Mouse (Mus musculus): ENCODE measurements around the gene Prkaca. TPM values are rescaled to one million over a fixed set of nuclear protein-coding genes. Genes with fewer than 3 reads are reported as not detected.
A peak's percentile ranks its signal among the peaks of the same experiment; 100 is the strongest.

Gene Prkaca
- polyA plus RNA-seq, 1 experiment from 2014 or later, result 143 TPM

GRCm38 (mm10) chr8:83973161-83974031 is 603 bp downstream of the Prkaca start:
- peak; percentile 0 for ATAC-seq (ENCODE audit: low FRiP score, low TSS enrichment)
- H3K27me3 ChIP-seq (ENCODE audit: insufficient read depth, low read length), result no peaks in the 10 kb centered on the region
- H3K9ac ChIP-seq (replicated peaks; ENCODE audit: low read length), result peak overlapping the region; percentile 90
- peak overlapping the region; percentile 93 for H3K4me3 ChIP-seq (ENCODE audit: low read length)
- 2% methylated on average over 32 of the region's 37 CpGs for WGBS
- peak overlapping the region; percentile 87 for H3K4me2 ChIP-seq (replicated peaks; ENCODE audit: low read depth, low read length)
- peaks cover 31% of the 10 kb centered on the region for H3K4me1 ChIP-seq (ENCODE audit: insufficient read depth, low read length)
- H3K36me3 ChIP-seq (ENCODE audit: insufficient read depth, low read length), result peaks cover 9% of the 10 kb centered on the region; the same call in 1 of the 2 replicates
- H3K9me3 ChIP-seq (ENCODE audit: low read length), result no peaks in the 10 kb centered on the region
- H3K27ac ChIP-seq (ENCODE audit: low read length), result peak overlapping the region; percentile 56

DNA sequence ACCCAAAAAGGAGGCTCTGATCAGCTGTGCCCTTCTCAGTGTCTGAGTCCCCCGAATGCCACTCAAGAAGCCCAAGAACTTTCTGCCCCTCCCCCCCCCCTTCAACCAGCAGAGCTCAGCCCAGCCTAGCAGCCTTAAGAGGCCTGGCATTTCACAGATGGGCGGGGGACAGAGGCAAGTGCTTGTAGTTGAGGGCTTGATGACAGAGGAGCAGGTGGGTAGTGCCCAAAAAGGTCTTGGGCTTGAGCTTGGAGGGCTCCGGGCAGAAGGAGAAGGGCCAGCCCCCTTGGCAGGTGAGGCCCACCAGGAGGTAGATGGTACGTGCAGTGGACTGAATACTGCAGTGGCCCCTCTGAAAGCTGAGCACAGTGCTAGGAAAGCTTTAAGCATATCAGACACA is 1.7 kb downstream of the Prkaca start:
- H3K36me3 ChIP-seq (ENCODE audit: insufficient read depth, low read length), result peaks cover 4% of the 10 kb centered on the region; the same call in 1 of the 2 replicates
- peaks cover 31% of the 10 kb centered on the region for H3K4me1 ChIP-seq (ENCODE audit: insufficient read depth, low read length)
- no peak for ATAC-seq (ENCODE audit: low FRiP score, low TSS enrichment)
- H3K4me3 ChIP-seq (ENCODE audit: low read length), result no peak overlapping the region
- no peak overlapping the region; the same call in 1 of the 2 replicates for H3K9ac ChIP-seq (replicated peaks; ENCODE audit: low read length)
- no peak overlapping the region for H3K27ac ChIP-seq (ENCODE audit: low read length)
- H3K4me2 ChIP-seq (replicated peaks; ENCODE audit: low read depth, low read length), result peak overlapping the region; percentile 87
- H3K27me3 ChIP-seq (ENCODE audit: insufficient read depth, low read length), result no peaks in the 10 kb centered on the region
- 83% methylated on average over 4 of the region's 4 CpGs for WGBS
- H3K9me3 ChIP-seq (ENCODE audit: low read length), result no peaks in the 10 kb centered on the region

DNA sequence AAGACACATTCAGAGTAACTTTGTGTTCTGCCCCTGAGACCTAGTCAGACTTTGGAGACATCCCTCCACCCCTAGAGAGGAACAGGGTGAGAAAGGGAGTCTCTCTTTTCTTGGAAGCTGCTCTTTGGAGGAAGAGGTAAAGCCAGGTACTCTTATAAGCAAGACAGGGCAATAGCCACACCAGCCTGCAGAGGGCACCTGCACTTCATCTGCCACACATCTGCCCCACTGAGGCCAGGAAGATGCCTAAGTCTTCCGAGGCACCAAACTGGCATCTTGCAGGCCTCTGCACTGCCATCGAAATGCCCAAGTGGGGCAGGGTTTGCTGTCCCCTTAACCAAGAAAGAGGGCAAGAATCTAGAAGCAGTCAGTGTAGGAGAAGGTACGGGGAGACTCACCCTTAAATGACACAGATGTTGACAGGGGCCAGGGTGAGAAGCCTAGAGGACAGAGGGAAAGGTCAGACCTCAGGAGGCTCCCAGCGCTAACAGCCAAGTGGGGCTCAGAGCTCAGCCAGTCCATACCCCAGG is 3.4 kb downstream of the Prkaca start:
- no peak for ATAC-seq (ENCODE audit: low FRiP score, low TSS enrichment)
- no peak overlapping the region for H3K4me3 ChIP-seq (ENCODE audit: low read length)
- H3K27me3 ChIP-seq (ENCODE audit: insufficient read depth, low read length), result no peaks in the 10 kb centered on the region
- H3K27ac ChIP-seq (ENCODE audit: low read length), result no peak overlapping the region
- H3K36me3 ChIP-seq (ENCODE audit: insufficient read depth, low read length), result peaks cover 6% of the 10 kb centered on the region
- no peak overlapping the region for H3K4me2 ChIP-seq (replicated peaks; ENCODE audit: low read depth, low read length)
- no peaks in the 10 kb centered on the region for H3K9me3 ChIP-seq (ENCODE audit: low read length)
- 73% methylated on average over 4 of the region's 4 CpGs for WGBS
- H3K9ac ChIP-seq (replicated peaks; ENCODE audit: low read length), result 0 out of 2 replicates have a peak overlapping the region, but pooled peaks have one; percentile 12
- peaks cover 31% of the 10 kb centered on the region for H3K4me1 ChIP-seq (ENCODE audit: insufficient read depth, low read length)

DNA sequence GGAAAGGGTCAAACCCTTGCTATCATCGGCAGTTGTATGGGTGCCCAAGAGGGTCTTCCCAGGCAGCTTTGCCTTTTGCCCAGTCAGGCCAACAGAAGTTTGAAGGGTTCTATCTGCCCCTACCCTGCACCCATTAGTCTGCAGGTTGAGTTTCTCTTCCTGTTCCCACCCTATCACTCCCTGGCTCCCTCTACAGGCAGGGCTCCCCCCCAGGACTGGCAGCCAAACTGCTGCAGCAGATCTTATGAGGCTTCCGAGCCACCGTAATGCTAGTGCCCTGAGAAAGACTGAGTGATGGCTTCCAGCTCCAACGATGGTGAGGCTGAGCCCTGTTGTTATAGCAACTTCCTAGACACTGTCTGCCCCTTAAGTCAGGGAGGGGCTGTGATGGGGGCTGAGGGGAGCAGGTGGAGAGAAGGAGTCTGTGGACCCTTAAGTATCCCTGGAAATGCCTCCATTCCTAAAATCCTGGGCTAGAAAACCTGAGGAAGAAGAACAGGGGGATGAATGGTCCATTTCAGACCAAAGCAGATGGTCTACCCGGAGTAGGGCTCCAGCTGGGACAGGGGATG is 4.1 kb downstream of the Prkaca start:
- Histone ChIP-seq H3K4me1 (ENCODE audit: insufficient read depth, low read length) (peaks cover 28% of the 10 kb centered on the region), H3K27me3 (ENCODE audit: insufficient read depth, low read length) (no peaks in the 10 kb centered on the region), H3K27ac (ENCODE audit: low read length) (no peak overlapping the region), H3K9ac (replicated peaks; ENCODE audit: low read length) (no peak overlapping the region), H3K36me3 (ENCODE audit: insufficient read depth, low read length) (peaks cover 13% of the 10 kb centered on the region), H3K4me2 (replicated peaks; ENCODE audit: low read depth, low read length) (no peak overlapping the region), H3K4me3 (ENCODE audit: low read length) (no peak overlapping the region), H3K9me3 (ENCODE audit: low read length) (no peaks in the 10 kb centered on the region)
- no peak for ATAC-seq (ENCODE audit: low FRiP score, low TSS enrichment)
- WGBS, result 87% methylated on average over 5 of the region's 5 CpGs

DNA sequence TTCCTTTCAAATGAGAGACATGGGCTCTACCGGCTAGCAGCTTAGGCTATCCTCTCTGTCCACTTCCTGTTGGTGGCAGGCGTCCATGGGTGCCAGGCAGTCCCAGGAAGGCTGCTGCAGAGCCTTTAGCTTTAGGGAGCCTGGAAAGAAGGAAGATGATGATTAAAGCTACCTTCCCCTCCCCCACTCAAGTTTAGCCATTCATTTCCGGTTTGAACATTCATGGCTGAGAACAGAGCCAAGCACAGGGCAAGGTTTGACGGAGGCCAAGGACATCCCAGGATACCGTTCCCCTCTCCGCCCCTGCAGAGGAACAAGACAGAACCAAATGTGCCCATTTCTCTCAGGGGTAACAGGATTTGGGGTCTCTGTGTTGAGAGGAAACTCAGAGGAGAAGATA is 4.9 kb downstream of the Prkaca start:
- 0 out of 2 replicates have a peak overlapping the region, but pooled peaks have one; percentile 1 for H3K9ac ChIP-seq (replicated peaks; ENCODE audit: low read length)
- no peak overlapping the region for H3K4me3 ChIP-seq (ENCODE audit: low read length)
- 51% methylated on average over 6 of the region's 6 CpGs for WGBS
- H3K36me3 ChIP-seq (ENCODE audit: insufficient read depth, low read length), result peaks cover 21% of the 10 kb centered on the region
- no peaks in the 10 kb centered on the region for H3K9me3 ChIP-seq (ENCODE audit: low read length)
- H3K27me3 ChIP-seq (ENCODE audit: insufficient read depth, low read length), result no peaks in the 10 kb centered on the region
- H3K4me2 ChIP-seq (replicated peaks; ENCODE audit: low read depth, low read length), result no peak overlapping the region
- no peak for ATAC-seq (ENCODE audit: low FRiP score, low TSS enrichment)
- peaks cover 26% of the 10 kb centered on the region for H3K4me1 ChIP-seq (ENCODE audit: insufficient read depth, low read length)
- H3K27ac ChIP-seq (ENCODE audit: low read length), result peak overlapping the region; percentile 13; the same call in 1 of the 2 replicates

DNA sequence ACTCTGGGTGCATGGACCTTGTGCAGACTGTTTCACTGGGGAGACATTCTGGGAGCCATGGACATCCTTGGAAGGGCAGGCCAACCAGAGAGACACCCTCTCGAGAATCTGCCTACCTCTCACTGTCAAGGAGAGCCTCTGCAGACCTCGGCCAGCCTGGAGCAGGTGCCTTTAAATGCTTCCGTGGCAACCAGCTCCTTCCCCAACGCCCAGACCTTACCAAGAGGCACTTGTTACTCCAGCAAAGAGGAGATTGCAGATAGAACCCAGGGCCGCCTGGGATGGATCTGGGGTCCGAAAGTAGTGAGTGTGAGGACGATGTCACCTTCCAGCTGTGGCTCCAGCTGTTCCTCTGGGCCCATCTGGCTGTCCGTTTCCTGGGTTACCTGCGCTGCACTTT is 5.4 kb downstream of the Prkaca start:
- H3K27ac ChIP-seq (ENCODE audit: low read length), result peak overlapping the region; percentile 13; the same call in 1 of the 2 replicates
- peaks cover 26% of the 10 kb centered on the region for H3K4me1 ChIP-seq (ENCODE audit: insufficient read depth, low read length)
- peaks cover 26% of the 10 kb centered on the region for H3K36me3 ChIP-seq (ENCODE audit: insufficient read depth, low read length)
- no peaks in the 10 kb centered on the region for H3K27me3 ChIP-seq (ENCODE audit: insufficient read depth, low read length)
- no peak overlapping the region for H3K4me2 ChIP-seq (replicated peaks; ENCODE audit: low read depth, low read length)
- ATAC-seq (ENCODE audit: low FRiP score, low TSS enrichment), result no peak
- 76% methylated on average over 9 of the region's 9 CpGs for WGBS
- no peaks in the 10 kb centered on the region; the same call in 1 of the 2 replicates for H3K9me3 ChIP-seq (ENCODE audit: low read length)
- no peak overlapping the region for H3K4me3 ChIP-seq (ENCODE audit: low read length)
- no peak overlapping the region for H3K9ac ChIP-seq (replicated peaks; ENCODE audit: low read length)

GRCm38 (mm10) chr8:83980250-83980649 is 7.5 kb downstream of the Prkaca start:
- H3K36me3 ChIP-seq (ENCODE audit: insufficient read depth, low read length), result peaks cover 42% of the 10 kb centered on the region
- ATAC-seq (ENCODE audit: low FRiP score, low TSS enrichment), result no peak

GRCm38 (mm10) chr8:83980845-83981244 is 8.1 kb downstream of the Prkaca start:
- peaks cover 45% of the 10 kb centered on the region for H3K36me3 ChIP-seq (ENCODE audit: insufficient read depth, low read length)
- H3K4me1 ChIP-seq (ENCODE audit: insufficient read depth, low read length), result peaks cover 13% of the 10 kb centered on the region
- no peaks in the 10 kb centered on the region for H3K27me3 ChIP-seq (ENCODE audit: insufficient read depth, low read length)
- no peak overlapping the region for H3K9ac ChIP-seq (replicated peaks; ENCODE audit: low read length)
- H3K4me3 ChIP-seq (ENCODE audit: low read length), result no peak overlapping the region
- H3K9me3 ChIP-seq (ENCODE audit: low read length), result no peaks in the 10 kb centered on the region; the same call in 1 of the 2 replicates
- no peak overlapping the region for H3K27ac ChIP-seq (ENCODE audit: low read length)
- 84% methylated on average over 8 of the region's 8 CpGs for WGBS
- ATAC-seq (ENCODE audit: low FRiP score, low TSS enrichment), result no peak
- H3K4me2 ChIP-seq (replicated peaks; ENCODE audit: low read depth, low read length), result no peak overlapping the region

More at GRCm38 (mm10) chr8:83980250-83980649, 7.5 kb downstream of the Prkaca start:
- WGBS, result 84% methylated on average over 1 of the region's 1 CpGs
- Histone ChIP-seq H3K27ac (ENCODE audit: low read length) (no peak overlapping the region), H3K9me3 (ENCODE audit: low read length) (no peaks in the 10 kb centered on the region; the same call in 1 of the 2 replicates), H3K27me3 (ENCODE audit: insufficient read depth, low read length) (no peaks in the 10 kb centered on the region), H3K9ac (replicated peaks; ENCODE audit: low read length) (no peak overlapping the region), H3K4me3 (ENCODE audit: low read length) (no peak overlapping the region), H3K4me1 (ENCODE audit: insufficient read depth, low read length) (peaks cover 13% of the 10 kb centered on the region), H3K4me2 (replicated peaks; ENCODE audit: low read depth, low read length) (no peak overlapping the region)

DNA sequence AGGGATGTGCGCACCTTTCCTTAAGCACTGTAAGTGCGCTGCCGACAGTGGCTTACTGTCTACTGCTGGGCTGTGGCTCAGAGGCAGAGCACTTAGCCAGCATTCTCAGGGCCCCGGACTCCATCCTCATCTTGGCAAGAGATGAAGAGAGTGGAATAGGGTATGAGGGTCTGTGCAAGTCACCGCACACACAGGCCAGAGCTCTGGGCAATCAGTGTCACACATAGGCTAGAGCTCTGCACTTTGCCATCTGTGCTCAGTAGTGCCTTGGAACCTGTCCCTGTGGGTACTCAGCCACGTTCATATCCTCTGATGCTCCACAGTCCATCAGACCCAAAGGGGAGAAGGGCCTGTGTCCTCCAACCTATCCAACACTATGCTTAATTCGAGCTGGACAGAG is 8.7 kb downstream of the Prkaca start:
- H3K4me2 ChIP-seq (replicated peaks; ENCODE audit: low read depth, low read length), result no peak overlapping the region
- no peak overlapping the region for H3K27ac ChIP-seq (ENCODE audit: low read length)
- H3K9me3 ChIP-seq (ENCODE audit: low read length), result no peaks in the 10 kb centered on the region; the same call in 1 of the 2 replicates
- ATAC-seq (ENCODE audit: low FRiP score, low TSS enrichment), result no peak
- H3K36me3 ChIP-seq (ENCODE audit: insufficient read depth, low read length), result peaks cover 51% of the 10 kb centered on the region
- H3K9ac ChIP-seq (replicated peaks; ENCODE audit: low read length), result no peak overlapping the region
- H3K4me3 ChIP-seq (ENCODE audit: low read length), result no peak overlapping the region
- H3K27me3 ChIP-seq (ENCODE audit: insufficient read depth, low read length), result no peaks in the 10 kb centered on the region
- peaks cover 13% of the 10 kb centered on the region for H3K4me1 ChIP-seq (ENCODE audit: insufficient read depth, low read length)
- WGBS, result 97% methylated on average over 7 of the region's 7 CpGs
